Mouse (Mus musculus): ENCODE data around the gene Olfr93. TPM values are rescaled to one million over a fixed set of nuclear protein-coding genes. Genes with fewer than 3 reads are reported as not detected.

The Olfr93 gene
- not detected for polyA plus RNA-seq (2014; fragmentation: Illumina TruSeq; extraction: RNeasy Lipid Tissue Mini Kit (QIAGEN cat#74804); ENCODE audit: low read depth, low replicate concordance)

GRCm38 (mm10) chr17:37161394-37161793 lies at the start of gene Olfr93:
Gene Olfr93, minus strand, starts transcription at chr17:37161494.

GRCm38 (mm10) chr17:37200894-37201293 lies 39.6 kb upstream of the Olfr93 start, which contains the start of gene Olfr94:
Gene Olfr94, minus strand, starts transcription at chr17:37200994.

GRCm38 (mm10) chr17:37193656-37194055 lies 32.4 kb upstream of the Olfr93 start, which contains the start of gene Ubd:
Gene Ubd, plus strand, starts transcription at chr17:37193892.

GRCm38 (mm10) chr17:37119988-37120387 lies 41.3 kb downstream of the Olfr93 start, which contains the start of gene Olfr92:
Gene Olfr92, minus strand, starts transcription at chr17:37120088.

GRCm38 (mm10) chr17:37098178-37098577 lies 63.1 kb downstream of the Olfr93 start, which contains the start of gene Olfr91:
Gene Olfr91, minus strand, starts transcription at chr17:37098278.

Other genes starting within 250 kb of the Olfr93 start
- gene Rnf39, start 218.6 kb downstream of the Olfr93 start, polyA plus RNA-seq (2014; fragmentation: Illumina TruSeq; extraction: RNeasy Lipid Tissue Mini Kit (QIAGEN cat#74804); ENCODE audit: low read depth, low replicate concordance): 0.63 TPM
- 74.7 TPM for gene Ppp1r11, start 209.8 kb downstream of the Olfr93 start, polyA plus RNA-seq (2014; fragmentation: Illumina TruSeq; extraction: RNeasy Lipid Tissue Mini Kit (QIAGEN cat#74804); ENCODE audit: low read depth, low replicate concordance)
- 37.9 TPM for gene Znrd1, start 202.9 kb downstream of the Olfr93 start, polyA plus RNA-seq (2014; fragmentation: Illumina TruSeq; extraction: RNeasy Lipid Tissue Mini Kit (QIAGEN cat#74804); ENCODE audit: low read depth, low replicate concordance)
- 23.8 TPM for gene Znrd1as, start 202.9 kb downstream of the Olfr93 start, polyA plus RNA-seq (2014; fragmentation: Illumina TruSeq; extraction: RNeasy Lipid Tissue Mini Kit (QIAGEN cat#74804); ENCODE audit: low read depth, low replicate concordance)
- gene 2410137M14Rik, start 180.3 kb downstream of the Olfr93 start, polyA plus RNA-seq (2014; fragmentation: Illumina TruSeq; extraction: RNeasy Lipid Tissue Mini Kit (QIAGEN cat#74804); ENCODE audit: low read depth, low replicate concordance): not detected
- 0.11 TPM for gene H2-M5, start 172.0 kb downstream of the Olfr93 start, polyA plus RNA-seq (2014; fragmentation: Illumina TruSeq; extraction: RNeasy Lipid Tissue Mini Kit (QIAGEN cat#74804); ENCODE audit: low read depth, low replicate concordance)
- 7.2 TPM for gene Zfp57, start 160.3 kb downstream of the Olfr93 start, polyA plus RNA-seq (2014; fragmentation: Illumina TruSeq; extraction: RNeasy Lipid Tissue Mini Kit (QIAGEN cat#74804); ENCODE audit: low read depth, low replicate concordance)
- not detected for gene Mog, start 138.1 kb downstream of the Olfr93 start, polyA plus RNA-seq (2014; fragmentation: Illumina TruSeq; extraction: RNeasy Lipid Tissue Mini Kit (QIAGEN cat#74804); ENCODE audit: low read depth, low replicate concordance)
- gene Gabbr1, start 115.5 kb downstream of the Olfr93 start, polyA plus RNA-seq (2014; fragmentation: Illumina TruSeq; extraction: RNeasy Lipid Tissue Mini Kit (QIAGEN cat#74804); ENCODE audit: low read depth, low replicate concordance): 23.9 TPM
- not detected for gene Olfr90, start 73.0 kb downstream of the Olfr93 start, polyA plus RNA-seq (2014; fragmentation: Illumina TruSeq; extraction: RNeasy Lipid Tissue Mini Kit (QIAGEN cat#74804); ENCODE audit: low read depth, low replicate concordance)
- not detected for gene Olfr91, start 63.2 kb downstream of the Olfr93 start, polyA plus RNA-seq (2014; fragmentation: Illumina TruSeq; extraction: RNeasy Lipid Tissue Mini Kit (QIAGEN cat#74804); ENCODE audit: low read depth, low replicate concordance)
- not detected for gene Olfr92, start 41.4 kb downstream of the Olfr93 start, polyA plus RNA-seq (2014; fragmentation: Illumina TruSeq; extraction: RNeasy Lipid Tissue Mini Kit (QIAGEN cat#74804); ENCODE audit: low read depth, low replicate concordance)
- 3.3 TPM for gene Ubd, start 32.4 kb upstream of the Olfr93 start, polyA plus RNA-seq (2014; fragmentation: Illumina TruSeq; extraction: RNeasy Lipid Tissue Mini Kit (QIAGEN cat#74804); ENCODE audit: low read depth, low replicate concordance)
- gene Olfr94, start 39.5 kb upstream of the Olfr93 start, polyA plus RNA-seq (2014; fragmentation: Illumina TruSeq; extraction: RNeasy Lipid Tissue Mini Kit (QIAGEN cat#74804); ENCODE audit: low read depth, low replicate concordance): not detected
- gene Olfr95, start 51.6 kb upstream of the Olfr93 start, polyA plus RNA-seq (2014; fragmentation: Illumina TruSeq; extraction: RNeasy Lipid Tissue Mini Kit (QIAGEN cat#74804); ENCODE audit: low read depth, low replicate concordance): not detected
- not detected for gene Olfr96, start 58.7 kb upstream of the Olfr93 start, polyA plus RNA-seq (2014; fragmentation: Illumina TruSeq; extraction: RNeasy Lipid Tissue Mini Kit (QIAGEN cat#74804); ENCODE audit: low read depth, low replicate concordance)
- not detected for gene Olfr97, start 75.8 kb upstream of the Olfr93 start, polyA plus RNA-seq (2014; fragmentation: Illumina TruSeq; extraction: RNeasy Lipid Tissue Mini Kit (QIAGEN cat#74804); ENCODE audit: low read depth, low replicate concordance)
- gene Olfr98, start 102.3 kb upstream of the Olfr93 start, polyA plus RNA-seq (2014; fragmentation: Illumina TruSeq; extraction: RNeasy Lipid Tissue Mini Kit (QIAGEN cat#74804); ENCODE audit: low read depth, low replicate concordance): not detected
- 8.0 TPM for gene H2-M3, start 108.7 kb upstream of the Olfr93 start, polyA plus RNA-seq (2014; fragmentation: Illumina TruSeq; extraction: RNeasy Lipid Tissue Mini Kit (QIAGEN cat#74804); ENCODE audit: low read depth, low replicate concordance)
- not detected for gene Olfr99, start 122.0 kb upstream of the Olfr93 start, polyA plus RNA-seq (2014; fragmentation: Illumina TruSeq; extraction: RNeasy Lipid Tissue Mini Kit (QIAGEN cat#74804); ENCODE audit: low read depth, low replicate concordance)
- gene Olfr101, start 142.8 kb upstream of the Olfr93 start, polyA plus RNA-seq (2014; fragmentation: Illumina TruSeq; extraction: RNeasy Lipid Tissue Mini Kit (QIAGEN cat#74804); ENCODE audit: low read depth, low replicate concordance): not detected
- not detected for gene Olfr102, start 155.6 kb upstream of the Olfr93 start, polyA plus RNA-seq (2014; fragmentation: Illumina TruSeq; extraction: RNeasy Lipid Tissue Mini Kit (QIAGEN cat#74804); ENCODE audit: low read depth, low replicate concordance)
- gene Olfr103, start 178.2 kb upstream of the Olfr93 start, polyA plus RNA-seq (2014; fragmentation: Illumina TruSeq; extraction: RNeasy Lipid Tissue Mini Kit (QIAGEN cat#74804); ENCODE audit: low read depth, low replicate concordance): not detected
- gene Olfr104-ps, start 198.1 kb upstream of the Olfr93 start, polyA plus RNA-seq (2014; fragmentation: Illumina TruSeq; extraction: RNeasy Lipid Tissue Mini Kit (QIAGEN cat#74804); ENCODE audit: low read depth, low replicate concordance): not detected
- not detected for gene Olfr105-ps, start 217.5 kb upstream of the Olfr93 start, polyA plus RNA-seq (2014; fragmentation: Illumina TruSeq; extraction: RNeasy Lipid Tissue Mini Kit (QIAGEN cat#74804); ENCODE audit: low read depth, low replicate concordance)
- gene Olfr106-ps, start 228.9 kb upstream of the Olfr93 start, polyA plus RNA-seq (2014; fragmentation: Illumina TruSeq; extraction: RNeasy Lipid Tissue Mini Kit (QIAGEN cat#74804); ENCODE audit: low read depth, low replicate concordance): not detected
- gene Olfr107, start 237.7 kb upstream of the Olfr93 start, polyA plus RNA-seq (2014; fragmentation: Illumina TruSeq; extraction: RNeasy Lipid Tissue Mini Kit (QIAGEN cat#74804); ENCODE audit: low read depth, low replicate concordance): not detected